Mouse (Mus musculus): Measurements from ENCODE around the gene Trio.

Gene Trio

DNA sequence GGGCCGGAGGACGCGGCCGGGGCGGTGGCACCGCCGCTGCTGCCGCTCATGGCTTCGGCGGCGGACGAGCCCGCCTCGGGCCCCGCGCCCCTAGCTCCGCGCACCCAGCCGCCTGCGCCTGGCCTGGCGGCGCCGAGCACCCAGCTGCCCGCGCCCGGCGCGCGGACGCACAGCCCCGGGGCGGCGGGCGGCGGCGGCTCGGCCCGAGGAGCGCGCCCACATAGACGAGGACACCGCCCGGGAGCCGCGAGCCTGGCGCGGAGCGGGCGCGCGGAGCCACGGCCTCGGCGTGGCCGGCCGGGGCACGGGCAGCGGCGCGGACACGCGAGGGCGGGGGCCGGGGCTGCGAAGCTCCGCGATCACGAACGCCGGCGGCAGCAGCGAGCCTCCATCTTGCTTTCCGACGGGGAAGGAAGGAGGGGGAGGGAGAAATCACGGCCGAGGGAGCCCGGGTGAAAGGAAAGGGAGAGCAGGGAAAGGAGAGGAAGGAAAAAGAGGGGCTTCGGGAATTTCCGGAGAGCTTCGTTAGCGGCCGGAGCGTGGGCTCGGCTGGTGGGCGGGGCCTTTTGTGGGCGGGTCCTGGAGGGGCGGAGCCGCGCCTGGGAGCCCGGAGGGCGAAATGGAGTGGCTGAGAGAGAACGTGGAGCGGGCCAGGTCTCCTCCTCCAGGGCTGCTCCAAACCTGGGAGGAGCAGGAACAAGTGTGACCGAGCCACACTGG, at the start of gene Trio:
Gene Trio (minus strand): TSS at position 402 of the 720 bp plus-strand sequence.
- in situ Hi-C loops (cut with MboI; ENCODE audit: low sequenced_read_pairs) = no loop called here

DNA sequence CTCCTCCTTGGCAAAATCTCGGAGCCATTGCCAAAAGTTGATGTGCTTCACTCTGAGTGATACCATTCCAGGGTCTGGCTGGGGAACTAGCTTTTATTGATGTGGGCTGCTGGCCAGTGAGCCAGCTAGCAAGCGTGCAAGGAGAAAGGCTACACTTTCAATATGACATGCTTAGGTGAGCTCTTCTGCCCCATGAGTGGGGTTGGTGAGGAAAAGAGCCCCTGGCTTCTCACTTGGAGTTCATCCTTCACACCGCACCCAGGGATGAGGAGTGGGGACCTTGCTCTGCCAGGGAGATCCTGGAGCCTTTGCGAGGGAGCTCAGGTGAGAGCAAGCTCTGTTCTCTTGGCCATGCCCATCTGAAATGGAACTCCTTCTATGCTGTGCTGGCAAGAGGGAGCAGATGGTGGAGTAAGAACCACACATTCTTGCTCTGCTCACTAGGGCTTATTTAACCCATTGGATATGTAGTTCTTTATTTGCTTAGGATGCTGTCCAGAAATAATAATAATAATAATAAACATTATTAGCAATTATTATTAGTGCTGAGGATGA, 48.8 kb upstream of the Trio start:
- in situ Hi-C loops (cut with MboI; ENCODE audit: low sequenced_read_pairs) = no loop called here

- in situ Hi-C loops (cut with MboI; ENCODE audit: low sequenced_read_pairs) = no loop called here
Measured at GRCm38 (mm10) chr15:28071601-28072000, 46.0 kb upstream of the Trio start.

DNA sequence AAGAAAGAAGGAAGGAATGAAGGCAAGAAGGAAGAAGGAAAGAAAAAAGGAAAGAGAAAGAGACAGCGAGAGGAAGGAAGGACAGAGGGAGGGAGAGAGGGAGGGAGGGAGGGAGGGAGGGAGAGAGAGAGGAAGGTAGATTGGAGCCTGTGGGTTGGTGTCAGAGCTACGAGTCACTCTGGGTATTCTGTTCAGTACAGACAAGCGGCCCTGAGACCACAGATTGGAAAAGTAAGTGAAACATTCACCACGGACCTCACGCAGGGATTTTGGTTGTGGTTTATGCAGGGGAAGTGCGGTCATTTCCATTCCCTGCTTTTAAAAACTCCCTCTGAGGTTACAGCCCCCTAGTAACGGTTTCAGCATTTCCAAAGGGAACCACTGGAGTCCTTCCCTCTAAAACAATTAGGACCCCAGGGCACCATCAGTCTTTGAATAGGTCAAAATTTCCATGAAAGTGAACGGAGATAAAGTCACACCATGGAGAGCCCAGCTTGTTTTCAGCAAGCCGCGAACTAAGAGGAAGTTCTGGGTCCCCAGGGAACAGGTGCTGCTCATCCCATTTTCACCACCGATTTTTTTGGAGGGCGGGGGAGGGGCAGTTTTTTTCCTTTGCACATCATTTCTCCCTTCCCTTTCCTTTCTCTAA, 45.2 kb upstream of the Trio start:
- in situ Hi-C loops (cut with MboI; ENCODE audit: low sequenced_read_pairs) = no loop called here

DNA sequence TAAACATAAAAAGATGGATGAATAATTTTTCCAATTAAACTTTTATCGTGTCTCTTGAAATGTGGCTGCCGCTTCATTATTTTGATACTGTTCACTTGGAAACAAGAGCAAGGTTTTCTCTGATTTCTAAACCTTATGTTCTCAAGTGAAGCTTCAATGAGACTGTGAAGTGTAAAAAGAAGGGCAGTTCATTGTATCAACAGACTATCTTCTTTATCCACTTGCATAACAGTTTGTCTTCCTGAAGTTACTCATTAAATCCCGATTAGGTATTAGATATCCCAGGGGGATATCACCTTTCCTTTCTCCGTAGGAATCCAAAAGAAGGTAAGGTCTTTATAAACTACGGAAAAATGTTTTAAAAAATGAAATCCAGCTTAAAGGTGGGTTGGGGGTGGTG, 44.6 kb upstream of the Trio start:
- in situ Hi-C loops (cut with MboI; ENCODE audit: low sequenced_read_pairs) = no loop called here

DNA sequence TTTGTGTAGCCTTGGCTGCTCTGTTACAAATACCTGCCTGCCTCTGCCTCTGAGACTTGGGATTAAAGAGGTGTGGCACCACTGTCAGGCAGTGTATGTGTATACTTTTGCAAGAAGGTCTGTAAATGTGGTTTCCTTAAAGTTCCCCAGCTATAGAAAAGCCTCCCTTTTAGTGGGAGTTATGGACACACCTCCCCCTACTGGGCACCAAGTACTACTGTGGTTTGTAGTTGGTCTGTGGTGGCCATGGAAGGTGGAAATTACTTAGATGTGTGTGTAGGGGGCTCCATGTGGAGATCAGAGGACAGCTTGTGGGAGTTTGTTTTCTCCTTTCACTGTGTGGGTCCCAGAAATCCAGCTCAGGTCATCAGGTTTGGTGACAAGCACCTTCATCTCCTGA, 41.7 kb upstream of the Trio start:
- in situ Hi-C loops (cut with MboI; ENCODE audit: low sequenced_read_pairs) = no loop called here

GRCm38 (mm10) chr15:28066468-28066867, 40.8 kb upstream of the Trio start:
- in situ Hi-C loops (cut with MboI; ENCODE audit: low sequenced_read_pairs) = no loop called here

- in situ Hi-C loops (cut with MboI; ENCODE audit: low sequenced_read_pairs) = no loop called here
Measured at GRCm38 (mm10) chr15:28065572-28065971, 39.9 kb upstream of the Trio start.

GRCm38 (mm10) chr15:28064733-28065088, 39.1 kb upstream of the Trio start:
- in situ Hi-C loops (cut with MboI; ENCODE audit: low sequenced_read_pairs) = no loop called here

- in situ Hi-C loops (cut with MboI; ENCODE audit: low sequenced_read_pairs) = no loop called here
Measured at GRCm38 (mm10) chr15:28064081-28064732, 38.6 kb upstream of the Trio start.

DNA sequence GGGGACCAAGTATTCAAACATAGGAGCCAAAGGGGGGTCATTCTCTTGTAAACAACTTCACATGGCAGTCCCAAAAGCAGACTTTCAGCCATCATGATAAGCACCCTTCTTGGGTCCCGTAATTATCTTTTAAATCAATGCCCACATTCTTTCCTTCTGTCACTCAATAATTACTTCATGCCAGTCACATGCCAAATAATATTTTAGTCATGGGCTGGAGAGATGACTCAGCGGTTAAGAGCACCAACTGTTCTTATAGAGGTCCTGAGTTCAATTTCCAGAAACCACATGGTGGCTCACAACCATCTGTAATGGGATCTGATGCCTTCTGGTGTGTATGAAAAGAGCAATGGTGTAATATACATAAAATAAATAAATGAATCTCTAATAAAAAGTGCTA, 37.8 kb upstream of the Trio start:
- in situ Hi-C loops (cut with MboI; ENCODE audit: low sequenced_read_pairs) = no loop called here

DNA sequence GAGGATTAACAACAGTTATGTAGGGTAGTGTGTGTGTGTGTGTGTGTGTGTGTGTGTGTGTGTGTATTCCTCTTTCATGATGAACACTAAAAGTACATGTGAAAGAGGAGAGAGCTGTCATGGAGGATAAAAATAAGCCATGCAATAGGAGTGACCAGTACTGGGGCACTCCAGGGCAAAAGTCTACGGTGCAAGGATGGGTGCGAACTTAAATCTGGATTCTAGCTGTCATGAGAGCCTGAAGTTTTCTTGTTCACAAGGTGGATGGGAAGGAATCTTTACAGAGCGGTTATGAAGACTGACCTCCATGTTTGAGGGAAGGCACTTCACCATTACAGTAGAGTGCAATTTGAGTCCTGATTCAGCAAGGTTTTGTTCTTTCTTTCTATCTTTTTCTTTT, 36.4 kb upstream of the Trio start:
- in situ Hi-C loops (cut with MboI; ENCODE audit: low sequenced_read_pairs) = no loop called here

DNA sequence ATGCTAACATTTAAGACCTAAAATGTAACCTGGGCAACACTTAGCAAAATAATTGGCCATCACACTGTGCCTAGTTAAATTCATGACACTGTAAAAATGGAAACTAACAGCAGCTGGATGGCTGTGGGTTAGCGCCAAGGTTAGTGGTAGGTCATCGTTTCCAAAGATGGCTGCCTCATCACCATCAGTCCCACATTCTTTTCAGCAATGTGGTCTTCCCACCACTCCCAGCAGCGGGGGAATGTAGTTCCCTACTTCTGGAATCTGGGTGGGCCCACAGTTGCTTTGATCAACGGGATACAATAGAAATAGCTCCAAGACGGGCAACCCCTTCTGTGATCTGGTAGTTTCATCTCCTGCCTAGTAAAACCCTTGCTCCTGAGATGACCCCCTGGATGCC, 35.3 kb upstream of the Trio start:
- in situ Hi-C loops (cut with MboI; ENCODE audit: low sequenced_read_pairs) = no loop called here

DNA sequence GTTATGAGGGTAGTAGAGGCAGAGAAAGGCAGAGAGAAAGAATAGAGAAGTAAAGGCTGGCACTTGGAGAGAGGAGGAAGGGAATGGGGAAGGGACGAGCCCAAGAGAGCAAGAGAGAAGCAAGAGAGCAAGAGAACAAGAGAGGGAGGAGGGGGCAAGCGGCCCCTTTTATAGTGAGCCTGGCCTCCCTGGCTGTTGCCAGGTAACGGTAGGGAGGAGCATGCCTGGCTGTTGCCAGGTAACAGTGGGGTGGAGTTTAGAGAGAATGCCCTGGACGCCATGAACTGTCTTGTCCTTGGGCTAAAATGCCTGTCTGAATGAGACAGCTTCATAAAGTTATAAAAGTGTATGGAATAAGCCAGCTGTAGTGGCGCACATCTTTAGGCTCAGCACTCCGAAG, 34.8 kb upstream of the Trio start:
- in situ Hi-C loops (cut with MboI; ENCODE audit: low sequenced_read_pairs) = no loop called here

DNA sequence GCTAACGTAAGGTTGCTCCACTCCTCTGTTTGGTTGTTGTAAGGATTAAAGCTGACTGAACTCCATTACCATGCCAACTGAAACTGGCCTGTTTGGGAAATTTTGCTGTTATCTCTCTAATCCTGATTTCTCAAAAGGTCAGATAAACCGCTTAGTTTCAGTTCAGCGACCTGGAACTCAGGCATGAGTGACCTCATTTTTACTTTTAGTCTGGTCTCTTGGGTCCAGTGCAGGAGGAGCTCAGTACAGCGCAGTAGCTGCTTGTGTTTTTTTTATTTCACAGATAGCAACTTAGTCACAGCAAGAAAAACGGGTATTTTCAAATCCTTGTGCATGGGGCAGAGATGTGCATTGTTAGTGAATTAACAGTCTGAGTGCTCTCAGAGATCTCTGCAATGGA, 31.9 kb upstream of the Trio start:
- in situ Hi-C loops (cut with MboI; ENCODE audit: low sequenced_read_pairs) = no loop called here

- in situ Hi-C loops (cut with MboI; ENCODE audit: low sequenced_read_pairs) = no loop called here
Measured at GRCm38 (mm10) chr15:28054731-28055130, 29.1 kb upstream of the Trio start.

- in situ Hi-C loops (cut with MboI; ENCODE audit: low sequenced_read_pairs) = no loop called here
Measured at GRCm38 (mm10) chr15:28054111-28054510, 28.5 kb upstream of the Trio start.

DNA sequence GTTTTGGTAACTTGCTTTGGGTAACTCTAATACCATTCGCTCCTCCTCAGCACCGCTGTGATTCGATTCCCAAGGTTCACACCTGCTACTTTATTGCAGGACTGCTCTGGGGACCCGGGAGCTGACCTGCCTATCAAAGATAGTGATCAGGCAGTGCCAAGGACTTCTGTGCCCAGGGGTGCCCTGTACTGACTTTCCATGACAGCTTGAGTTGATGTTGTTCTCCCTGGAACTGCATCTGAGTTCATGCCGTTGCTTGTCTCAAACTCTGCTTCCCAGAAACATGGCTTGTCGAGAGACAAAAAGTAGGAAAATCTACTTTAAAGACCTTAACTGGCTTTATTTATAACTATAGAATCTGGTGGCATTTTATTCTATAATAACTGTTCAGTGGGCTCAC, 27.6 kb upstream of the Trio start:
- in situ Hi-C loops (cut with MboI; ENCODE audit: low sequenced_read_pairs) = no loop called here

DNA sequence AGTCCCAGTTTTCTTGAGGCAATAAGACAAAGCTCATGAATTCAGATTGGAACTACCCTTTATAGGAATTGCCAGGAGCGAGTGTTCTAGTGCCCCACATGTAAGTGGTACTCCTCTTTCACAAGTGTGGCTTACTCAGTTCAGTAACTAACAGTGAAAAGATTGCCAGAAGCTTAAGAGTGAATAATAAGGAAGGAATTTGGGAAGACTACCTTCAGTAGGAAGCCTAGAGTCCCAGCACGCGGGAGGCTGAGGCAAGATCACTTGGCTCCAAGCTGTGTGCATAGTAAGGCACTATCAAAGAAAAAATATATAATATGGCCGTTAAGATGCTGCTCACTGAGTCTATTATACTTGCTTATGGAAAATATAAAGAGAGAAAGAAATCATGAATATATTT, 26.2 kb upstream of the Trio start:
- in situ Hi-C loops (cut with MboI; ENCODE audit: low sequenced_read_pairs) = no loop called here

DNA sequence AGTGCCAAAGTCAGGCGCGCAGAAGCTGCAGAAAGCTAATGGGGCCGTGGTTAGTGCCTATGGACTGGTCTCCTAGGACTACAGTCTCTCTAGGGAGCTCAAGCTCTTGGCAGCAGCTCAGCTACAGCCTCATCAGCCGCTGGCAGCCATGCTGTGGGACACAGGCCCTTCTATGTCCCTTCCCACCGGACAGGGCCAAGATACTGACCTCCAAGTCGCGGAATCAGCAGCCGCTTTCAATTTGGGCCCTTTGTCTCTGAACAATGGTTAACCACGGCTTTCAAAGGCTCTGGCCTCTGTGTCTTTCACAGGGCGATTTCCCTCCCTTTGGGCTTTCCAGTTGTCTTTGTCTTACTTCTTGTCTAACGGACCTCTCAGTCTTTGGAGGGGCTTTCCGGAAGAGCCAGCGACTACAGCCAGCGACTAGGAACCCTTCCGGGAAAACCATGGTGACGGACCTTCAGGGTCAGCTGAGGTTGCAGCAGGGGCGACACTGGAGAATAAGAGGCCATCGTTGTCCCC, 25.5 kb upstream of the Trio start:
- in situ Hi-C loops (cut with MboI; ENCODE audit: low sequenced_read_pairs) = no loop called here

DNA sequence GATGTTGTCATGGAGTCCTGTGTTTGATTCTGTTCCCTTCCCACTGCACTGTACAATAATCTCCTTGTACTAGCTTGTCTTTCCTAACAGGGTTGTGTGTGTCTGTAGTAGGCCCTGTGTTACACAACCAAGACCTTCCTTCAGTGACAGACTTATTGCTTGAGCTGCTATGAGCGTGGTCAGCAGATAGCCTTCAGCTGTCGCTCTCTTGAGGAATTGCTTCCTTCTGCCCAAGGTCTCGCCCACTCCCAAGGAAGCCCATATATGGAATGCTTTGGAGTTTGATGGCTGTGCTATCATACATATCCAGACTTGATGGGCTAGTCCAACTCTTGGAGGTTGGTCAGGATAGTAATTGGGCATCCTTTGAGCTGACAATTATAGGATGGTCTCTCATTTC, 22.1 kb upstream of the Trio start:
- in situ Hi-C loops (cut with MboI; ENCODE audit: low sequenced_read_pairs) = no loop called here

Measured in CH12F3 (cell line).